Mouse (Mus musculus) lung, postnatal 0 days (tissue): ENCODE measurements around the gene Spag6.

ENCODE experiments used
- CTCF ChIP-seq: IDR thresholded peaks from 2 replicates; pipeline ENCODE4 v1.5.1; 2016; ENCODE audit warnings: antibody characterized with exemption, mild to moderate bottlenecking
- EP300 ChIP-seq: IDR thresholded peaks from 2 replicates; pipeline ENCODE4 v1.6.1; 2016; ENCODE audit warnings: antibody characterized with exemption, mild to moderate bottlenecking, control low read depth

DNA sequence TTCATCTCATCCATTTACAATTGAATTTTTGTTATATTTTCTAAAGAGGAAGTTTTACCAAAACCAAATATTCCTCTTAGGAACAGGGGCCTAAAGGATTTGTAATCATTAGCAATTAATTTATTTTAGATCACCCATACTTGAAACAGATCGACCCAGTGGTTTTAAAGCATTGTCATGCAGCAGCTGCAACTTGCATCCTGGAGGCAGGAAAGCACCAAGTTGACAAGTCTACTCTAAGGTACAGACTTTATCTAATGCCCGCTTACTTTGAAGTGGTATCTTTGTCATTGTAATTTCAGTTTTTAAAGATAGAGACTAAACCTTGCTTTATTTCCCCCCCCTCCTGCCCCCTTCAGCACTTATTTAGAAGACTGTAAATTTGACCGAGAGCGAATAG, 20.1 kb upstream of the Spag6 start:
- TF ChIP-seq CTCF, result no peak
- TF ChIP-seq EP300, result no peak
